Mouse (Mus musculus) MEL-GATA-1-ER (cell line): ENCODE results near the gene Ciita.

Source experiments
- DNase-seq: peaks from one replicate; pipeline ENCODE4 v3.0.0-alpha.2; 2012; ENCODE audit warnings: low read depth; ENCODE audit errors: extremely low read depth

Gene Ciita

DNA sequence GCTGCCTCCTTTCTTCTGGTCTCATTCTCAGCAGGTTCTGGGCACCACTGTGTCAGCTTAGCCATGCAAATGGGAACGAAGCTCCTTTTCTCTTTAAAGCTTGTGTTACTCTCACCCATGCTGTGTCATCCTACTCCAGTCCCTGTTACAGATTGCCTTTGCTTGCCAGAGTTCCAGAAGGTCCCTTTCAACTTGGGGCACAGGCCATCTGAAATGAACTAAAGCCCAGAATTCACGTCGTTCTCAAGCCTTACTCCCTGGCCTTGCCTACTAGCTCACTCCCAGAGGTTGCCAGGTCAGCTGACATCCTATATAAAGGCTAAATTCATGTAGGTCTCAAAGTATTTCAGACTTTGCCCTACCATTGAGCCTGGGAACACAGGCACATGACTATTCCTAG, 69.1 kb downstream of the Ciita start:
- DNase-seq = no peak

DNA sequence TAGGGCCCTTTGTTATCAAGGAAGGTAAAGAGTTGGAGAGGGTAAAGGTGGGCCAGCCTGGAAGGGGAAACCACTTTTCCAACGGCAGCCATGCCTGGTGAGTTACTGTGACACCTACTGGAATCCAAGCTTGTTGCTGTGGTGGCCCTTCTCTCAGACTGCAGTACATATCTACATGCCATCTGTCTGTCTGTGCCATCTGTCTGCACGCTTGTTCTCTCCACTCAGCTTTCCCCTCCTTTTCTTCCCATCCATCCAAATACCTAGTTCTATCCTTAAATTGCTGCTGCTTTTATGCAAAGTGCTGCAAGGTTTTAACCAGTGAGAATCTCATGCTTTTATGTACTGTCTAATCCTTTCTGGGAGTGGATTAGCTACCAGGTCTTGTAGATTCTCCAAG, 69.7 kb downstream of the Ciita start:
- no peak for DNase-seq

DNA sequence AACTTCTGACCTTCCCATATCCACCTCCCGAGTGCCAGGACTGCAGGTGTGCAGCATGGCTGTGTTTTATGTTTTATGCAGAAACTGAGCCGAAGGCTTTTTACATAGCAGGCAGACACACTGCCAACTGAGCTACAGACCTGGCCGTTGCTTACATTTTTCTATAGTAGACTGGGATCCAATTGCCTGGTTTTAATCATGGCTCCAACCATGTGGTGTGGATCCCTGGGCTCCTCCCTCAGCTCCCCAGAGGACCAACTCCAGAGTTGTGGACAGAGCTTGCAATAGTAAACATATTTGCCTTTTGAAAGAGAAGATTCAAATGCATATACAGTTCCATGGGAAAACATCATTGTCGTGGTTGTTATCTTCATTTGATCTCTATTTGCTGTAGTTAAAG, 71.7 kb downstream of the Ciita start:
- DNase-seq = no peak

GRCm38 (mm10) chr16:10553858-10554257, 74.0 kb downstream of the Ciita start:
- DNase-seq = no peak

- no peak for DNase-seq
These were observed 80.1 kb downstream of the Ciita start for GRCm38 (mm10) chr16:10559991-10560390.

DNA sequence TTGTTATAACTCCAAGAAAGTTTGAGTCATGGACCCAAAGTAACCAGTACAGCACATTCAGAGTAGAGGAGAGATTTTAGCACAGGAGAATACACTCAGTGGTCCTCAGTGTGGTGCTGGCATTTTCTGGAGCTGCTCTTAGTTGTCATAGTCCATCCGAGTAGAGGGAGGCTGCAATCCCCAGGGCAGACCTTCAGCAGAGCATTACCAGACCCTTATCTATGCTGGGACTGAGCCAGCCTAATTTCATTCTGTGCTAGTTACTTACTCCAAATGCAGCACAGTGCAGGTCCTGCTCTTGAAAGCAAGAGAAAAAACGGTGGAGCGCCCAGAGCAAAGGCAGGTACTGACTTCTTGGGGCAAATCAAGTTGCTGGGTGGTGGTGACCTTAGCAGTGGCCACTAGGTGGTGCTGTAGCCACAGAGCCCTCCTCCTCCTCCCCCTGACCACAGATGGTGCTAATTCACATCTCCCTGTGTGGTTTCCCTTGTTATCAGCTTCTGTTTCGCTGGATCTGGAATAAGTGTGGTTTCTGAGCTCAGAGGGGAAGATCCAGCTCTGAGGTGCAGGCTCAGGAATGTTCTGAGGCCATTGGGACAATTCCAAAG, 85.5 kb downstream of the Ciita start:
- DNase-seq = no peak

DNA sequence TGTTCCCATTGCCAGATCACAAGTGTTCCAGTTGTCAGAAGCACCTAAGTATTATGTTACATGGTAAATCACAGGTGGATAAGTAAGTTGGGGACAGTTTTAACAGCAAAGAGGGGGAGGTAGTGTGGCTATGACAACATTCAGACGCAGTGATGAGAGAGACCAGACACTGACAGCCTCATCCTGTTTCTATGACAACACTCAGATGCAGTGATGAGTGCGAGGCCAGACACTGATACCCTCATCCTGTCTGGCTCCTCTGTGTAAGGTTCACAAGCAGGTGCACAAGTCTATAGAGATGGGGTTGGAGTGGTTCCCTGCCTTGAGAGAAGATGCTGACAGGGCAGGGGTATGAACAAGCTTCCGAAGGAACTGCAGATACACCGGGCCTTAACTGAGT, 87.3 kb downstream of the Ciita start:
- no peak for DNase-seq

DNA sequence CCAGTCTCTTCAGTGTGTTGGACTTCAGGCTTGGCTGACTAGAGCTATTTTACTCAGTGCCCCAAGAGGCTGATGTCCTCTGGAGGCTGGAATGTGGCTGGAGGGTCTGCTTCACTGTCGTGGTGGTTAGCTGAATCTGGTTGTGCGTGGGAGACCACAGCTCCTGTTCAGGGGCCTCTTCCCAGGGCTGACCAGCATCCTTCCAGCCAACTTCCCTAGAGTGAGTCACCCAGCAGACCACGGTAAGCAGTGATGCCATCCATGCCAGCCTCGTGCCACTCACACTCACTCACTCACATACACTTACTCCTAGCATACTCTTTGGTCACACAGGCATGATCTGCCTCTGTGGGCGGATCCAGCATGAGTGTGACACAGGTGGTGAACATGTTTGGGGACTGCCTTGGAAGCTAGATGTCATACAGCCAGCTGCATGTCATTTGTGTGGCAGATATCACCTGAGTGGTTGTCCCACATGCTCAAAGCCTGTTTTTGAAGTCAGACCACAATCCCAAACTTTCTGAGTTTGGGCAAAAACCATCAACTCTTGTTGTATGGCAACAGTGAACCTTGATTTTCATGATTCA, 90.0 kb downstream of the Ciita start:
- DNase-seq = no peak

- no peak for DNase-seq
These were observed 90.8 kb downstream of the Ciita start for GRCm38 (mm10) chr16:10570708-10571107.

DNA sequence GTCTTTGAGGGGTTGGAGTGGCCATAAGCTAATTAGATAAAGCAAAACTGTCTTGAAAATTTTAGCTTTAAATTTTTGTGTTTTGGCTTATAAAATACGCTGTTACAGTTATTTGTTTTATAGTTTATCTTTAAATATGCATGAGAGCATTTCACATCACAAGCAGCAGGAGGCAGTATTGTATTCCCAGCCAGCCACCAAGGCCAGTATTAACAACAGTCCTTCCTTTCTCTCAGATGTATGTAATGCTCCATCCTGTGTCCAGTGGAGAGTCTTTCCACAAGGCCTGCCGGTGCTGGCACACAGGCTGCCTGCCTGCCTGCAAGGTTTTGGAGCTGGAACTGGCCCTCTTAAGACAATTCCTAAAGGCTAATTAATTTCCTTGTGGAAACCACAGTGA, 92.0 kb downstream of the Ciita start:
- DNase-seq = peak; percentile 17

GRCm38 (mm10) chr16:10574936-10575335, 95.1 kb downstream of the Ciita start:
- DNase-seq = no peak

DNA sequence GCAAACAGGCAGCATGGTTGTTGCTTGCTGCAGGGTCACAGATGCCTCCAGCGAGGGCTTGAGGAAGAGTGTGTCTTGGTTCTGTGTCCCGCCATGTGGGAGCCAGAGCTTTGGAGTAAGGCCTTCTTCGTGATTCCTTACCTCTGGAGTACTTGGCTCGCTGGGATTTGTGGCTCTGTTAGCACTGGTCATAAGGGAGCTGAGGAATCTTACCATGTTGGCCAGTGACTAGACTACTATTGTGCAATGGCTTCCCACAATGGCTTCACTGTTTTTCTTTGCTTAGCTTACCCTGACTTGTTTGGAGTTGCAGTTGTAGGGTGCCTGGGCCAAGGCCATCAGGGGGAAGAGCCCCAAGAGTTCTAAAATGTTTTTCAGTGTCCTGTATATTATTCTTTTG, 96.1 kb downstream of the Ciita start:
- no peak for DNase-seq

DNA sequence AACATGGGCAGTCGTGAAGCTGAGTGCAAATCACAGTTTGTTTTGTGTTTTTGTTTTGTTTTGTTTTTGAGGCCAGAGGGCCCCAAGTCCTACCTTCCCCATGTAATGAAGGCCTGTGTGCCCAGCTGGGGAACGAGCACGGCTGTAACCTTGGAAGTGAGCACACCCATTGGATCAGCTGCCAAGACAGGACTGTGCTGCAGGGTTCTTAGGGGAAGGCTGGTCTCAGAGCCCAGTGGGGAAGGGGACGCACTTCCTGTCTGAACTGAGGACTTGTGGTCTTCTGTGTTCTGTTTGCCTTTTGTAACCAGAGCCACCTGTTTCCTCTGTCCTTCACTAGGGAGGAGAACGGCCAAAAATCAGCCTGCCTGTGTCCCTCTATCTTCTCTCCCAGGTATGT, 97.7 kb downstream of the Ciita start:
- no peak for DNase-seq
